Mouse (Mus musculus) hindbrain, embryonic 14.5 days (tissue): ENCODE measurements around the gene Galk1. TPM values are rescaled to one million over a fixed set of nuclear protein-coding genes. Genes with fewer than 3 reads are reported as not detected.
A peak's percentile ranks its signal among the peaks of the same experiment; 100 is the strongest.

Source experiments
- ATAC-seq: fragments of 200-750 bp; cut with Nextera tagmentation; 2 replicates; pipeline ENCODE4 v1.8.0; 2017; ENCODE audit warnings: moderate number of reproducible peaks, mild to moderate bottlenecking, moderate TSS enrichment, moderate library complexity; ENCODE audit not compliant: low FRiP score
- DNase-seq: peaks from one replicate; pipeline ENCODE4 v3.0.0-alpha.2; 2015; ENCODE audit warnings: low spot score
- H3K27ac ChIP-seq: fragments of 300-500 bp; sonication (generic); 2 replicates; pipeline ENCODE4 v1.5.1; 2014; ENCODE audit warnings: mild to moderate bottlenecking, moderate library complexity
- H3K27me3 ChIP-seq: fragments of 300-500 bp; sonication (generic); 2 replicates; pipeline ENCODE4 v1.6.1; 2014; ENCODE audit warnings: mild to moderate bottlenecking, low read length, mixed read lengths; ENCODE audit not compliant: control insufficient read depth, insufficient read depth
- H3K36me3 ChIP-seq: fragments of 300-500 bp; sonication (generic); replicated peaks from 2 replicates; pipeline ENCODE4 v1.6.1; 2014; ENCODE audit not compliant: control insufficient read depth, insufficient read depth
- H3K4me1 ChIP-seq: fragments of 300-500 bp; sonication (generic); replicated peaks from 2 replicates; pipeline ENCODE4 v1.6.1; 2014; ENCODE audit warnings: antibody characterized with exemption, low read length, mixed read lengths; ENCODE audit not compliant: control insufficient read depth, insufficient read depth
- H3K4me2 ChIP-seq: fragments of 300-500 bp; sonication (generic); replicated peaks from 2 replicates; pipeline ENCODE4 v1.6.1; 2014; ENCODE audit warnings: mild to moderate bottlenecking, moderate library complexity
- H3K4me3 ChIP-seq: fragments of 300-500 bp; sonication (generic); replicated peaks from 2 replicates; pipeline ENCODE4 v1.5.1; 2014; ENCODE audit warnings: mild to moderate bottlenecking, low read length
- H3K9ac ChIP-seq: fragments of 300-500 bp; sonication (generic); 2 replicates; pipeline ENCODE4 v1.6.1; 2014
- H3K9me3 ChIP-seq: fragments of 300-500 bp; sonication (generic); 2 replicates; pipeline ENCODE4 v1.6.1; 2016; ENCODE audit warnings: low read length; ENCODE audit not compliant: control insufficient read depth
- WGBS: fragments of 180-500 bp; shearing (Covaris S2); extraction: QIAGEN DNeasy Blood & Tissue Kit; methylation state at CpG from one replicate; pipeline ENCODE4 v1.1.7; 2014; 5-methylcytosine and 5-hydroxymethylcytosine counted together
- polyA plus RNA-seq: library from polyadenylated mRNA; unstranded; fragments of >200 nt; fragmentation: Nextera tagmentation; extraction: Ambion mirVana; gene quantifications from 2 replicates; pipeline ENCODE4 v1.2.1, GENCODE M21; 2014

Galk1 gene
- polyA plus RNA-seq, 1 experiment from 2014 or later = 54.4 TPM

GRCm38 (mm10) chr11:115974309-115975082 is 38.0 kb downstream of the Galk1 start, which contains the start of gene Itgb4:
Gene Itgb4 (plus strand): TSS chr11:115974709.
- Histone ChIP-seq H3K36me3 (no peaks in the 10 kb centered on the region), H3K9ac (peak within 1 kb of the TSS; percentile 47), H3K4me1 (no peaks in the 10 kb centered on the region), H3K4me2 (peak within 1 kb of the TSS; percentile 57), H3K27me3 (peaks cover 47% of the 10 kb centered on the region), H3K9me3 (no peaks in the 10 kb centered on the region), H3K27ac (no peak within 1 kb of the TSS), H3K4me3 (peak within 1 kb of the TSS; percentile 36)
- WGBS = 11% methylated on average over 51 of the region's 58 CpGs
- DNase-seq (no peak), ATAC-seq (peak; percentile 31; the same call in 1 of the 2 replicates)

DNA sequence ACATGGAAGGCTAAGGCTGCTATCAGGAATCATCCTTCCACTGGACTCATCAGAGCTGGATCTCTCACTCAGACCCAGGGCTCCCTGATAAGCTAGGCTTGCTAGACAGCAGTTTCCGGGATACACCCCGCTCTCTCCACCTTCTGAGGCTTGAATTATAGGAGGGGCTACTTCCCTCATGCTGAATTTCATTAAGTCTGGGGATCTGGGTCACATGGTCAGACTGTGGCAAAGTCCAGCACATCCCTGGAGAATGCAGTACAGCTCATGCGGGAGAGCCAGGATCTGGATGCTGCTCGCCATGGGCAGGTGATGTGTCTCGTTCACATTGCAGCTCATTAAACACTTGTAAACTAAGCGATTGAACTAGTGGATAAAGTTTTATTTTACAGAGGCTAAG is 41.5 kb downstream of the Galk1 start:
- Histone ChIP-seq H3K36me3 (peaks cover 11% of the 10 kb centered on the region), H3K4me3 (no peak overlapping the region), H3K27me3 (peaks cover 32% of the 10 kb centered on the region), H3K9me3 (no peaks in the 10 kb centered on the region), H3K4me2 (no peak overlapping the region), H3K27ac (no peak overlapping the region), H3K9ac (no peak overlapping the region), H3K4me1 (no peaks in the 10 kb centered on the region)
- WGBS = 69% methylated on average over 6 of the region's 6 CpGs
- DNase-seq = no peak
- no peak for ATAC-seq

DNA sequence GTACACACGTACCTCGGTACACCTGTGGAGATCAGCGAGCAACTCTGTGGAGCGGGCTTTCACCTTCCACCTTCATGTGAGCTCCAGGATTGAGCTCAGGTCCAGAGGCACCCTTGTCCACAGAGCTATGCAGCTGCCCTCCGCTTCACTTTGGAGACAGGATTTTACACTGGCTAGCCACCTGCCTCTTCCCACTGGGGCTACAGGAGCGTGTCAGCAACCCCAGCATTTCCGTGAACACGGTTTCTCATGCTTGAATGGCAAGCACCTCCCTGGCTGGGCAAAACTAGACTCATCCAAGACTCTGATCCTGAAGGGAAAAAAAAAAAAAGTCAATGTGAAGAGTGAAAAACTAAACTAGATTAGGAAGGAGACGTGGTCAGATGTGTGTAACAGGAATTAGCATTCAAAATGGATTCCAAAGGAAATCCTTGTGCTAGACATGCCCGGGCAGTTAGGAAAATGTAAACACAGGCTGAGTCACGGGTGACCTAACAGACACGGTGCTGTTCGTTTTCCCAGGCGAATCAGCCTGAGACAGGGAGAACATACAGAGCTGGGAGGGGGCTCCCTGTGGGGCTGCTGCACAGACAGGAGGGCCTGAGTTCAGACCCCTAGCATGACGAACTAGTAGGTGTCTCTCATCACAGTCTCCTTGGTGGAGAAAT is 42.4 kb downstream of the Galk1 start:
- DNase-seq (no peak), ATAC-seq (no peak)
- WGBS = 64% methylated on average over 15 of the region's 15 CpGs
- Histone ChIP-seq H3K4me1 (no peaks in the 10 kb centered on the region), H3K4me2 (no peak overlapping the region), H3K36me3 (peaks cover 20% of the 10 kb centered on the region), H3K27ac (no peak overlapping the region), H3K9me3 (no peaks in the 10 kb centered on the region), H3K9ac (no peak overlapping the region), H3K4me3 (no peak overlapping the region), H3K27me3 (peaks cover 23% of the 10 kb centered on the region)

GRCm38 (mm10) chr11:115968731-115969405 is 43.7 kb downstream of the Galk1 start:
- 67% methylated on average over 5 of the region's 5 CpGs for WGBS
- DNase-seq (no peak), ATAC-seq (no peak)
- Histone ChIP-seq H3K36me3 (peaks cover 33% of the 10 kb centered on the region), H3K4me1 (no peaks in the 10 kb centered on the region), H3K9ac (no peak overlapping the region), H3K27ac (no peak overlapping the region), H3K4me3 (no peak overlapping the region), H3K9me3 (no peaks in the 10 kb centered on the region), H3K27me3 (peaks cover 11% of the 10 kb centered on the region), H3K4me2 (no peak overlapping the region)

GRCm38 (mm10) chr11:115964977-115965604 is 47.4 kb downstream of the Galk1 start:
- H3K9ac ChIP-seq = no peak overlapping the region
- no peaks in the 10 kb centered on the region for H3K9me3 ChIP-seq
- 93% methylated on average over 10 of the region's 10 CpGs for WGBS
- DNase-seq (no peak), ATAC-seq (no peak)
- H3K27me3 ChIP-seq = no peaks in the 10 kb centered on the region
- H3K4me3 ChIP-seq = no peak overlapping the region
- H3K36me3 ChIP-seq = peaks cover 70% of the 10 kb centered on the region
- no peaks in the 10 kb centered on the region for H3K4me1 ChIP-seq
- H3K27ac ChIP-seq = no peak overlapping the region
- no peak overlapping the region for H3K4me2 ChIP-seq

GRCm38 (mm10) chr11:115962651-115963412 is 49.7 kb downstream of the Galk1 start:
- no peak overlapping the region for H3K9ac ChIP-seq
- no peaks in the 10 kb centered on the region for H3K4me1 ChIP-seq
- H3K36me3 ChIP-seq = peaks cover 86% of the 10 kb centered on the region
- no peak overlapping the region for H3K27ac ChIP-seq
- WGBS = 95% methylated on average over 9 of the region's 9 CpGs
- no peak for ATAC-seq
- no peak for DNase-seq
- no peak overlapping the region for H3K4me3 ChIP-seq
- H3K9me3 ChIP-seq = no peaks in the 10 kb centered on the region
- H3K27me3 ChIP-seq = no peaks in the 10 kb centered on the region
- H3K4me2 ChIP-seq = no peak overlapping the region

GRCm38 (mm10) chr11:115959018-115959417 is 53.5 kb downstream of the Galk1 start:
- no peaks in the 10 kb centered on the region for H3K27me3 ChIP-seq
- WGBS = 90% methylated on average over 9 of the region's 9 CpGs
- H3K36me3 ChIP-seq = peaks cover 75% of the 10 kb centered on the region
- no peak overlapping the region for H3K4me2 ChIP-seq
- no peak for ATAC-seq
- H3K4me1 ChIP-seq = peaks cover 9% of the 10 kb centered on the region; the same call in 1 of the 2 replicates
- no peak overlapping the region for H3K27ac ChIP-seq
- H3K4me3 ChIP-seq = no peak overlapping the region
- no peaks in the 10 kb centered on the region for H3K9me3 ChIP-seq
- no peak overlapping the region for H3K9ac ChIP-seq
- DNase-seq = no peak
